Comparison of ENCODE assay signal across 9 mouse cellular contexts in the genomic region with DNA sequence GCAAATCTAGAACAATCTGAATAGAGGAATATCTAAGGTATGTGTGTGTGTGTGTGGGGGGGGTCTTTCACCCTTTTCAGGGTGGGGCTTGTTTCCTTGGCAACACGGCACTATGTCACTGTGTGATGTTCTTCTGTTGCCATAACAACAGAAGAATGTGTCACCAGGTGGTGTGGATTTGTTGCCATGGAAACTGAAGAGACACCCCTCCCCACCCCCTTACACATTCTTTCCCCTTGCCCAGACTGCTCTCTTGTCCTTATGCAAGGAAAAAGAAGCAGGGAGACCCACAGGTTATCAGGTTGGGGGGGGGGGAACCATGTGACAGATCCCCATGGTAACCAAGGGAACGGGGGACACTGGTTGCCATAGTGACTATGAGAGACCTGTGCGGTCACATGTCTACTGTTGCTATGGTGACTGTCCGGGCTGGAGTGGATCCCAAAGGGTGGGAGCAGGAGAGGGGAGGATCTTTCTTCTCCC. TPM values are rescaled to one million over a fixed set of nuclear protein-coding genes. Genes with fewer than 3 reads are reported as not detected.
A peak's percentile ranks its signal among the peaks of the same experiment; 100 is the strongest.
DNase-seq lines count a peak whose midpoint lies in the region; ATAC-seq and TF ChIP-seq lines count a peak whose summit lies in the region.
"Had no signal": no experiment of that assay in that cellular context is flagged by ENCODE, and none has a peak within 500 bp of the region (broad histone marks: within the 10 kb centered on the region; RNA-seq: fewer than 3 reads in every experiment).

No protein-coding gene starts in this region.

- peak overlapping the region; percentile 77 for H3K27ac ChIP-seq in embryonic facial prominence, embryonic 11.5 days (replicated peaks; ENCODE audit: low read depth, low read length)
- peak overlapping the region; percentile 98 for H3K27ac ChIP-seq in limb, embryonic 15.5 days
- peak overlapping the region; percentile 66 for H3K27ac ChIP-seq in stomach, embryonic 15.5 days
- no peak overlapping the region for H3K27ac ChIP-seq in liver, postnatal 0 days (ENCODE audit: low read depth)

- no peak overlapping the region; the same call in 1 of the 2 replicates for H3K4me2 ChIP-seq in embryonic facial prominence, embryonic 11.5 days (ENCODE audit: low read depth, low read length)
- peak overlapping the region; percentile 72 for H3K4me2 ChIP-seq in limb, embryonic 15.5 days
- no peak overlapping the region for H3K4me2 ChIP-seq in stomach, embryonic 15.5 days
- no peak overlapping the region for H3K4me2 ChIP-seq in liver, postnatal 0 days (ENCODE audit: low read depth, low read length)

- no peaks in the 10 kb centered on the region for H3K27me3 ChIP-seq in embryonic facial prominence, embryonic 11.5 days (ENCODE audit: control insufficient read depth, insufficient read depth, low read length)
- peaks cover 6% of the 10 kb centered on the region; the same call in 1 of the 2 replicates for H3K27me3 ChIP-seq in limb, embryonic 15.5 days
- H3K27me3 ChIP-seq in stomach, embryonic 15.5 days (replicated peaks) = peaks cover 13% of the 10 kb centered on the region; the same call in 1 of the 2 replicates
- peaks cover 42% of the 10 kb centered on the region for H3K27me3 ChIP-seq in liver, postnatal 0 days (ENCODE audit: insufficient read depth, low read length)

- no peak for TF ChIP-seq POLR2A in lung, adult 2 months (IDR thresholded peaks at IDR 0.05; ENCODE audit: borderline replicate concordance, extremely low read depth, low read depth, low read length)

- H3K4me1 ChIP-seq in embryonic facial prominence, embryonic 11.5 days (ENCODE audit: control insufficient read depth, insufficient read depth, low read length) = peaks cover 12% of the 10 kb centered on the region
- H3K4me1 ChIP-seq in limb, embryonic 15.5 days = peaks cover 81% of the 10 kb centered on the region
- peaks cover 57% of the 10 kb centered on the region for H3K4me1 ChIP-seq in stomach, embryonic 15.5 days
- peaks cover 8% of the 10 kb centered on the region for H3K4me1 ChIP-seq in liver, postnatal 0 days (ENCODE audit: insufficient read depth)
- peaks cover 4% of the 10 kb centered on the region; the same call in 1 of the 2 replicates for H3K4me1 ChIP-seq in lung, adult 2 months (ENCODE audit: control insufficient read depth, insufficient read depth, low read length)

- H3K4me3 ChIP-seq in embryonic facial prominence, embryonic 11.5 days (ENCODE audit: low read depth, low read length) = no peak overlapping the region
- no peak overlapping the region for H3K4me3 ChIP-seq in limb, embryonic 15.5 days
- no peak overlapping the region for H3K4me3 ChIP-seq in stomach, embryonic 15.5 days (replicated peaks)
- no peak overlapping the region for H3K4me3 ChIP-seq in liver, postnatal 0 days (ENCODE audit: low read depth, low read length)
- H3K4me3 ChIP-seq in lung, adult 2 months (replicated peaks; ENCODE audit: extremely low read depth, low read depth, low read length) = no peak overlapping the region

- TF ChIP-seq EP300 in liver, postnatal 0 days (IDR thresholded peaks at IDR 0.05; ENCODE audit: low read depth) = no peak

- 29% methylated on average over 4 of the region's 4 CpGs for WGBS in embryonic facial prominence, embryonic 11.5 days
- WGBS in limb, embryonic 15.5 days = 11% methylated on average over 4 of the region's 4 CpGs
- 24% methylated on average over 4 of the region's 4 CpGs for WGBS in stomach, embryonic 15.5 days
- WGBS in liver, postnatal 0 days (ENCODE audit: insufficient replicate concordance) = 54% methylated on average over 4 of the region's 4 CpGs
- WGBS in lung, adult 2 months = 41% methylated on average over 4 of the region's 4 CpGs

- H3K9ac ChIP-seq in embryonic facial prominence, embryonic 11.5 days (replicated peaks; ENCODE audit: low read length) = no peak overlapping the region
- no peak overlapping the region for H3K9ac ChIP-seq in limb, embryonic 15.5 days
- no peak overlapping the region for H3K9ac ChIP-seq in stomach, embryonic 15.5 days
- H3K9ac ChIP-seq in liver, postnatal 0 days (replicated peaks) = no peak overlapping the region

- no peaks in the 10 kb centered on the region for H3K36me3 ChIP-seq in embryonic facial prominence, embryonic 11.5 days (replicated peaks; ENCODE audit: control insufficient read depth, insufficient read depth, low read depth, low read length)
- H3K36me3 ChIP-seq in limb, embryonic 15.5 days = peaks cover 9% of the 10 kb centered on the region; the same call in 1 of the 2 replicates
- no peaks in the 10 kb centered on the region for H3K36me3 ChIP-seq in stomach, embryonic 15.5 days
- no peaks in the 10 kb centered on the region for H3K36me3 ChIP-seq in liver, postnatal 0 days (replicated peaks; ENCODE audit: insufficient read depth, low read length)

- ATAC-seq in embryonic facial prominence, embryonic 11.5 days (replicated peaks; ENCODE audit: insufficient number of reproducible peaks, low FRiP score, low TSS enrichment, low read depth) = peak; percentile 24
- no peak for ATAC-seq in limb, embryonic 15.5 days (ENCODE audit: insufficient number of reproducible peaks, low FRiP score, low TSS enrichment, low read depth)
- ATAC-seq in stomach, embryonic 15.5 days (ENCODE audit: insufficient read depth, low FRiP score, low read depth) = no peak
- no peak for ATAC-seq in liver, postnatal 0 days

- no peak for TF ChIP-seq CTCF in liver, postnatal 0 days (IDR thresholded peaks at IDR 0.05; ENCODE audit: low read depth)
- no peak for TF ChIP-seq CTCF in lung, adult 2 months (IDR thresholded peaks at IDR 0.05; ENCODE audit: insufficient read depth, low read length)

- peak; percentile 68 for DNase-seq in Muller cell, postnatal 12 days (ENCODE audit: inconsistent ontology term)
- peak; percentile 83 for DNase-seq in embryonic facial prominence, embryonic 11.5 days (ENCODE audit: low spot score)
- peak; percentile 37 for DNase-seq in induced T-regulatory cell, adult 2 months (ENCODE audit: low read depth)
- no peak for DNase-seq in liver, postnatal 0 days
- DNase-seq in ovary, postnatal 36 days (ENCODE audit: low spot score) = no peak
- no peak for DNase-seq in lung, adult 2 months

- H3K9me3 ChIP-seq in embryonic facial prominence, embryonic 11.5 days (replicated peaks; ENCODE audit: control insufficient read depth, low read length) = no peaks in the 10 kb centered on the region
- no peaks in the 10 kb centered on the region for H3K9me3 ChIP-seq in limb, embryonic 15.5 days
- H3K9me3 ChIP-seq in stomach, embryonic 15.5 days = no peaks in the 10 kb centered on the region
- no peaks in the 10 kb centered on the region for H3K9me3 ChIP-seq in liver, postnatal 0 days (ENCODE audit: low read length)

RNA-seq across cellular contexts. Expression of a gene that starts 5.4 kb away (rescaled TPM):
- polyA plus RNA-seq in embryonic facial prominence, embryonic 11.5 days (2014; fragmentation: Nextera tagmentation; extraction: Ambion mirVana) = 10.9 and 14.1 TPM in 2 replicates
- 27.7 and 30.8 TPM in 2 replicates for polyA plus RNA-seq in limb, embryonic 15.5 days (2015; fragmentation: Nextera tagmentation; extraction: Ambion mirVana)
- polyA plus RNA-seq in stomach, embryonic 15.5 days (2015; fragmentation: Nextera tagmentation; extraction: Ambion mirVana) = 7.8 and 8.3 TPM in 2 replicates
- polyA plus RNA-seq in liver, postnatal 0 days (2015; fragmentation: Nextera tagmentation; extraction: Ambion mirVana) = 0.14 and 0.29 TPM in 2 replicates
- 3.5 and 4.3 TPM in 2 replicates for polyA plus RNA-seq in lung, adult 2 months (2012; rRNA removed)

RNA-seq across cellular contexts. Expression of a gene that starts 17.4 kb away (rescaled TPM):
- polyA plus RNA-seq in embryonic facial prominence, embryonic 11.5 days (2014; fragmentation: Nextera tagmentation; extraction: Ambion mirVana) = 0.08 and 0.27 TPM in 2 replicates
- polyA plus RNA-seq in limb, embryonic 15.5 days (2015; fragmentation: Nextera tagmentation; extraction: Ambion mirVana) = 0.27 TPM in 2 replicates
- polyA plus RNA-seq in stomach, embryonic 15.5 days (2015; fragmentation: Nextera tagmentation; extraction: Ambion mirVana) = 0.17 and 0.45 TPM in 2 replicates
- polyA plus RNA-seq in liver, postnatal 0 days (2015; fragmentation: Nextera tagmentation; extraction: Ambion mirVana) = not detected in 2 replicates
- 0.15 and 0.70 TPM in 2 replicates for polyA plus RNA-seq in lung, adult 2 months (2012; rRNA removed)
- polyA plus RNA-seq: spleen, adult 2 months had no signal

RNA-seq across cellular contexts. Expression of a gene that starts 31.2 kb away (rescaled TPM):
- 1.5 and 2.3 TPM in 2 replicates for polyA plus RNA-seq in embryonic facial prominence, embryonic 11.5 days (2014; fragmentation: Nextera tagmentation; extraction: Ambion mirVana)
- 10.3 and 11.1 TPM in 2 replicates for polyA plus RNA-seq in limb, embryonic 15.5 days (2015; fragmentation: Nextera tagmentation; extraction: Ambion mirVana)
- 12.0 and 12.4 TPM in 2 replicates for polyA plus RNA-seq in stomach, embryonic 15.5 days (2015; fragmentation: Nextera tagmentation; extraction: Ambion mirVana)
- 0.21 and 0.22 TPM in 2 replicates for polyA plus RNA-seq in liver, postnatal 0 days (2015; fragmentation: Nextera tagmentation; extraction: Ambion mirVana)
- 60.0 and 62.2 TPM in 2 replicates for polyA plus RNA-seq in lung, adult 2 months (2012; rRNA removed)

RNA-seq across cellular contexts. Expression of a gene that starts 52.9 kb away (rescaled TPM):
- polyA plus RNA-seq in embryonic facial prominence, embryonic 11.5 days (2014; fragmentation: Nextera tagmentation; extraction: Ambion mirVana) = 1.9 and 2.4 TPM in 2 replicates
- 1.5 and 1.6 TPM in 2 replicates for polyA plus RNA-seq in limb, embryonic 15.5 days (2015; fragmentation: Nextera tagmentation; extraction: Ambion mirVana)
- polyA plus RNA-seq in stomach, embryonic 15.5 days (2015; fragmentation: Nextera tagmentation; extraction: Ambion mirVana) = 1.9 and 2.7 TPM in 2 replicates
- polyA plus RNA-seq in liver, postnatal 0 days (2015; fragmentation: Nextera tagmentation; extraction: Ambion mirVana) = 0.13 TPM in 1 of 2 replicates, not detected in the other
- 5.8 and 7.6 TPM in 2 replicates for polyA plus RNA-seq in lung, adult 2 months (2012; rRNA removed)

Comparison
In these comparisons a context has a peak if more than half of its experiments do, and no peak if none do; other contexts are left out.
1. DNase-seq: peak in Muller cell, postnatal 12 days (single experiment), embryonic facial prominence, embryonic 11.5 days (single experiment) and induced T-regulatory cell, adult 2 months (single experiment); none in liver, postnatal 0 days (single experiment), ovary, postnatal 36 days (single experiment) and lung, adult 2 months (single experiment).